Mouse (Mus musculus) megakaryocyte progenitor cell, adult 5-6 weeks (primary cell): Measurements from ENCODE around the gene Sgpp2. TPM values are rescaled to one million over a fixed set of nuclear protein-coding genes. Genes with fewer than 3 reads are reported as not detected.

ENCODE experiments used
- ATAC-seq: replicated peaks from 2 replicates; pipeline ENCODE4 v1.8.0; 2016; ENCODE audit warnings: mild to moderate bottlenecking, moderate TSS enrichment, inconsistent platforms; ENCODE audit not compliant: poor library complexity
- total RNA-seq, 2 experiments: library from RNA; stranded (forward) in 1 of 2; stranded (reverse) in 1 of 2; fragments of 157-497, 149-512 nt in 1 of 2; fragments of 200-1000 nt in 1 of 2; gene quantifications; 2 replicates each; pipeline versions ENCODE4 v1.2.3 to v1.2.4; 2015 to 2017

Sgpp2 gene
- total RNA-seq, 2 experiments from 2014 or later, result not detected

- no peak for ATAC-seq
These were observed 27.6 kb downstream of the Sgpp2 start for GRCm38 (mm10) chr1:78337726-78338125.

- ATAC-seq, result no peak
These were observed 28.1 kb downstream of the Sgpp2 start for GRCm38 (mm10) chr1:78338212-78338611.

- no peak for ATAC-seq
These were observed 29.8 kb downstream of the Sgpp2 start for GRCm38 (mm10) chr1:78339941-78340340.

GRCm38 (mm10) chr1:78340584-78340983 lies 30.4 kb downstream of the Sgpp2 start:
- no peak for ATAC-seq

- ATAC-seq, result no peak
These were observed 37.2 kb downstream of the Sgpp2 start for GRCm38 (mm10) chr1:78347317-78347806.

GRCm38 (mm10) chr1:78349219-78349618 lies 39.1 kb downstream of the Sgpp2 start:
- no peak for ATAC-seq

GRCm38 (mm10) chr1:78353254-78353653 lies 43.1 kb downstream of the Sgpp2 start:
- no peak for ATAC-seq

- ATAC-seq, result no peak
These were observed 45.0 kb downstream of the Sgpp2 start for GRCm38 (mm10) chr1:78355123-78355522.

GRCm38 (mm10) chr1:78357415-78357814 lies 47.3 kb downstream of the Sgpp2 start:
- no peak for ATAC-seq

GRCm38 (mm10) chr1:78357868-78358267 lies 47.7 kb downstream of the Sgpp2 start:
- no peak for ATAC-seq

GRCm38 (mm10) chr1:78363965-78364889 lies 54.1 kb downstream of the Sgpp2 start:
- no peak for ATAC-seq

GRCm38 (mm10) chr1:78367806-78368205 lies 57.7 kb downstream of the Sgpp2 start:
- no peak for ATAC-seq

GRCm38 (mm10) chr1:78370121-78370520 lies 60.0 kb downstream of the Sgpp2 start:
- no peak for ATAC-seq

- ATAC-seq, result no peak
These were observed 61.6 kb downstream of the Sgpp2 start for GRCm38 (mm10) chr1:78371569-78372236.

- ATAC-seq, result no peak
These were observed 62.2 kb downstream of the Sgpp2 start for GRCm38 (mm10) chr1:78372316-78372715.

GRCm38 (mm10) chr1:78373836-78374235 lies 63.7 kb downstream of the Sgpp2 start:
- ATAC-seq, result no peak

GRCm38 (mm10) chr1:78375058-78375457 lies 64.9 kb downstream of the Sgpp2 start:
- ATAC-seq, result no peak

GRCm38 (mm10) chr1:78380950-78381349 lies 70.8 kb downstream of the Sgpp2 start:
- no peak for ATAC-seq

- ATAC-seq, result no peak
These were observed 77.7 kb downstream of the Sgpp2 start for GRCm38 (mm10) chr1:78387854-78388253.

GRCm38 (mm10) chr1:78388848-78389247 lies 78.7 kb downstream of the Sgpp2 start:
- ATAC-seq, result no peak

GRCm38 (mm10) chr1:78395191-78395735 lies 85.1 kb downstream of the Sgpp2 start:
- no peak for ATAC-seq

- no peak for ATAC-seq
These were observed 85.6 kb downstream of the Sgpp2 start for GRCm38 (mm10) chr1:78395737-78396136.
